Mouse (Mus musculus): ENCODE data around the gene Commd7.

- no peak for TF ChIP-seq MAFK (IDR thresholded peaks at IDR 0.05; ENCODE audit: insufficient read depth, low read depth, low read length)
- no peak for TF ChIP-seq HCFC1 (IDR thresholded peaks at IDR 0.05; ENCODE audit: borderline replicate concordance, insufficient read depth, low read length)
- no peak for TF ChIP-seq ZNF384 (IDR thresholded peaks at IDR 0.05; ENCODE audit: low read depth, low read length)
- TF ChIP-seq CHD2 (IDR thresholded peaks at IDR 0.05; ENCODE audit: low read depth, low read length) = no peak
- TF ChIP-seq ZC3H11A (IDR thresholded peaks at IDR 0.05; ENCODE audit: borderline replicate concordance, low read depth, low read length) = no peak
Observed at GRCm38 (mm10) chr2:153650014-153650687, 17.6 kb upstream of the Commd7 start.
